Mouse (Mus musculus): ENCODE data around the gene Fbln2.

DNA sequence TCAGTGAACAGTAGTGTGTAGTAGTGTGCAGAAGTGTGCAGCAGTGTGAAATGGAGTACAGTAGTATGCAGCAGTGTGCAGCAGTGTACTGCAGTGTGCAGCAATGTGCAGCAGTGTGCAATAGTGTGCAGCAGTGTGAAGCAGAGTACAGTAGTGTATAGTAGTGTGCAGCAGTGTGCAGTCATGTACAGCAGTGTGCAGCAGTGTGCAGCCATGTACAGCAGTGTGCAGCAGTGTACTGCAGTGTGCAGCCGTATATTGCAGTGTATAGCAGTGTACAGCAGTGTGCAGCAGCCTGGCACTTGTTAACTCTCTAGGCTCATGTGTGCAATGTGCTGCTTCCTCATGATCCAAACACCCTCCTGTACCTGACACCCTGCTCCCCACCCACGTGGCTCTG, 13.8 kb upstream of the Fbln2 start:
- TF ChIP-seq CTCF (IDR thresholded peaks at IDR 0.05; ENCODE audit: borderline replicate concordance, control insufficient read depth, extremely low read depth, insufficient read depth, low read length, poor library complexity), result no peak
- TF ChIP-seq POLR2A (IDR thresholded peaks at IDR 0.05; ENCODE audit: control insufficient read depth, extremely low read depth, insufficient read depth, low read length, poor library complexity), result no peak

All from thymus, adult 2 months (tissue).